Mouse (Mus musculus) forebrain, embryonic 15.5 days (tissue): Measurements from ENCODE around the gene Rpusd1. TPM values are rescaled to one million over a fixed set of nuclear protein-coding genes. Genes with fewer than 3 reads are reported as not detected.

Source experiments
- ATAC-seq: fragments of 200-750 bp; cut with Nextera tagmentation; replicated peaks from 2 replicates; pipeline ENCODE4 v1.8.0; 2017; ENCODE audit warnings: mild to moderate bottlenecking, moderate TSS enrichment, moderate library complexity
- H3K27ac ChIP-seq: fragments of 300-500 bp; sonication (generic); replicated peaks from 2 replicates; pipeline ENCODE4 v1.5.1; 2015; ENCODE audit warnings: mild to moderate bottlenecking, inconsistent platforms
- H3K27me3 ChIP-seq: fragments of 300-500 bp; sonication (generic); 2 replicates; pipeline ENCODE4 v1.6.1; 2015; ENCODE audit warnings: inconsistent platforms
- H3K36me3 ChIP-seq: fragments of 300-500 bp; sonication (generic); 2 replicates; pipeline ENCODE4 v1.6.1; 2015; ENCODE audit warnings: mild to moderate bottlenecking, inconsistent platforms
- H3K4me1 ChIP-seq: fragments of 300-500 bp; sonication (generic); 2 replicates; pipeline ENCODE4 v1.6.1; 2015; ENCODE audit warnings: inconsistent platforms
- H3K4me2 ChIP-seq: fragments of 300-500 bp; sonication (generic); replicated peaks from 2 replicates; pipeline ENCODE4 v1.6.1; 2015; ENCODE audit warnings: mild to moderate bottlenecking, inconsistent platforms
- H3K4me3 ChIP-seq: fragments of 300-500 bp; sonication (generic); 2 replicates; pipeline ENCODE4 v1.5.1; 2015; ENCODE audit warnings: mild to moderate bottlenecking, inconsistent platforms
- H3K9ac ChIP-seq: fragments of 300-500 bp; sonication (generic); replicated peaks from 2 replicates; pipeline ENCODE4 v1.6.1; 2015; ENCODE audit warnings: mild to moderate bottlenecking, inconsistent platforms
- H3K9me3 ChIP-seq: fragments of 300-500 bp; sonication (generic); 2 replicates; pipeline ENCODE4 v1.6.1; 2016; ENCODE audit warnings: inconsistent platforms
- WGBS: fragments of 180-500 bp; shearing (Covaris S2); methylation state at CpG from one replicate; pipeline ENCODE4 v1.1.7; 2015; ENCODE audit warnings: mixed read lengths; 5-methylcytosine and 5-hydroxymethylcytosine counted together
- polyA plus RNA-seq: library from polyadenylated mRNA; unstranded; fragments of >200 nt; fragmentation: Nextera tagmentation; extraction: Ambion mirVana; gene quantifications from 2 replicates; pipeline ENCODE4 v1.2.1, GENCODE M21; 2015

The Rpusd1 gene
- polyA plus RNA-seq, 1 experiment from 2014 or later = 24.2 TPM

- WGBS = 7% methylated on average over 6 of the region's 6 CpGs
- H3K4me1 ChIP-seq = peaks cover 11% of the 10 kb centered on the region
- H3K36me3 ChIP-seq = no peaks in the 10 kb centered on the region
- no peak overlapping the region for H3K9ac ChIP-seq
- no peaks in the 10 kb centered on the region for H3K9me3 ChIP-seq
- no peak overlapping the region for H3K4me2 ChIP-seq
- no peak overlapping the region for H3K4me3 ChIP-seq
- no peak for ATAC-seq
- no peak overlapping the region for H3K27ac ChIP-seq
- H3K27me3 ChIP-seq = peaks cover 35% of the 10 kb centered on the region
These were observed 11.3 kb upstream of the Rpusd1 start for GRCm38 (mm10) chr17:25716130-25716529.

- peak within 1 kb of the TSS; percentile 37 for H3K4me3 ChIP-seq
- peak within 1 kb of the TSS; percentile 33 for H3K9ac ChIP-seq
- no peaks in the 10 kb centered on the region for H3K9me3 ChIP-seq
- H3K27ac ChIP-seq = no peak within 1 kb of the TSS
- no peak for ATAC-seq
- H3K4me2 ChIP-seq = peak within 1 kb of the TSS; percentile 54
- peaks cover 11% of the 10 kb centered on the region for H3K4me1 ChIP-seq
- H3K27me3 ChIP-seq = peaks cover 35% of the 10 kb centered on the region
- H3K36me3 ChIP-seq = no peaks in the 10 kb centered on the region
- 1% methylated on average over 44 of the region's 45 CpGs for WGBS
These were observed 10.5 kb upstream of the Rpusd1 start, which contains the start of gene Gng13 for GRCm38 (mm10) chr17:25716711-25717637. Gene Gng13 (plus strand): TSS chr17:25717171.

GRCm38 (mm10) chr17:25717691-25718090, 9.8 kb upstream of the Rpusd1 start:
- H3K9ac ChIP-seq = peak overlapping the region; percentile 33
- H3K4me3 ChIP-seq = peak overlapping the region; percentile 37
- H3K27ac ChIP-seq = no peak overlapping the region
- peak overlapping the region; percentile 54 for H3K4me2 ChIP-seq
- no peaks in the 10 kb centered on the region for H3K9me3 ChIP-seq
- H3K36me3 ChIP-seq = no peaks in the 10 kb centered on the region
- ATAC-seq = no peak
- peaks cover 11% of the 10 kb centered on the region for H3K4me1 ChIP-seq
- 16% methylated on average over 6 of the region's 6 CpGs for WGBS
- H3K27me3 ChIP-seq = peaks cover 35% of the 10 kb centered on the region

GRCm38 (mm10) chr17:25721476-25721875, 6.0 kb upstream of the Rpusd1 start:
- Histone ChIP-seq H3K4me1 (peaks cover 16% of the 10 kb centered on the region), H3K36me3 (no peaks in the 10 kb centered on the region), H3K27ac (no peak overlapping the region), H3K4me2 (no peak overlapping the region), H3K27me3 (peaks cover 16% of the 10 kb centered on the region), H3K9me3 (no peaks in the 10 kb centered on the region), H3K9ac (no peak overlapping the region), H3K4me3 (no peak overlapping the region)
- 98% methylated on average over 5 of the region's 5 CpGs for WGBS
- no peak for ATAC-seq

GRCm38 (mm10) chr17:25723470-25723869, 4.0 kb upstream of the Rpusd1 start:
- H3K9ac ChIP-seq = no peak overlapping the region
- peaks cover 18% of the 10 kb centered on the region for H3K4me1 ChIP-seq
- H3K9me3 ChIP-seq = no peaks in the 10 kb centered on the region
- no peak for ATAC-seq
- H3K36me3 ChIP-seq = no peaks in the 10 kb centered on the region
- H3K27ac ChIP-seq = no peak overlapping the region
- 94% methylated on average over 19 of the region's 19 CpGs for WGBS
- H3K27me3 ChIP-seq = no peaks in the 10 kb centered on the region
- no peak overlapping the region for H3K4me3 ChIP-seq
- no peak overlapping the region for H3K4me2 ChIP-seq

GRCm38 (mm10) chr17:25723919-25724318, 3.6 kb upstream of the Rpusd1 start:
- Histone ChIP-seq H3K4me1 (peaks cover 23% of the 10 kb centered on the region), H3K27ac (no peak overlapping the region), H3K9ac (no peak overlapping the region), H3K9me3 (no peaks in the 10 kb centered on the region), H3K4me3 (no peak overlapping the region), H3K36me3 (no peaks in the 10 kb centered on the region), H3K4me2 (no peak overlapping the region), H3K27me3 (no peaks in the 10 kb centered on the region)
- ATAC-seq = no peak
- WGBS = 75% methylated on average over 7 of the region's 7 CpGs

- no peaks in the 10 kb centered on the region for H3K36me3 ChIP-seq
- H3K4me1 ChIP-seq = peaks cover 24% of the 10 kb centered on the region
- no peak for ATAC-seq
- no peak overlapping the region for H3K4me2 ChIP-seq
- WGBS = 88% methylated on average over 6 of the region's 6 CpGs
- no peak overlapping the region for H3K9ac ChIP-seq
- H3K4me3 ChIP-seq = no peak overlapping the region
- H3K27me3 ChIP-seq = no peaks in the 10 kb centered on the region
- H3K9me3 ChIP-seq = no peaks in the 10 kb centered on the region
- H3K27ac ChIP-seq = no peak overlapping the region
These were observed 2.2 kb upstream of the Rpusd1 start for GRCm38 (mm10) chr17:25725264-25725663.

GRCm38 (mm10) chr17:25728009-25728270, 470 bp downstream of the Rpusd1 start:
- Histone ChIP-seq H3K9ac (peak overlapping the region; percentile 58), H3K36me3 (no peaks in the 10 kb centered on the region), H3K27me3 (no peaks in the 10 kb centered on the region), H3K4me3 (peak overlapping the region; percentile 51), H3K9me3 (no peaks in the 10 kb centered on the region), H3K4me2 (peak overlapping the region; percentile 65), H3K27ac (no peak overlapping the region), H3K4me1 (peaks cover 24% of the 10 kb centered on the region)
- 20% methylated on average over 4 of the region's 4 CpGs for WGBS
- ATAC-seq = peak; percentile 12; the same call in 1 of the 2 replicates

GRCm38 (mm10) chr17:25732082-25732481, 4.6 kb downstream of the Rpusd1 start:
- Histone ChIP-seq H3K4me3 (no peak overlapping the region), H3K27ac (no peak overlapping the region)
- 14% methylated on average over 2 of the region's 2 CpGs for WGBS

GRCm38 (mm10) chr17:25735246-25735645, 7.8 kb downstream of the Rpusd1 start:
- no peak for ATAC-seq
- H3K27me3 ChIP-seq = no peaks in the 10 kb centered on the region
- H3K9ac ChIP-seq = no peak overlapping the region
- no peaks in the 10 kb centered on the region for H3K9me3 ChIP-seq
- 88% methylated on average over 5 of the region's 5 CpGs for WGBS
- H3K4me2 ChIP-seq = no peak overlapping the region
- no peaks in the 10 kb centered on the region for H3K36me3 ChIP-seq
- no peak overlapping the region for H3K4me3 ChIP-seq
- H3K27ac ChIP-seq = no peak overlapping the region
- no peaks in the 10 kb centered on the region for H3K4me1 ChIP-seq

More at GRCm38 (mm10) chr17:25732082-25732481, 4.6 kb downstream of the Rpusd1 start:
- no peak for ATAC-seq
- Histone ChIP-seq H3K4me1 (peaks cover 12% of the 10 kb centered on the region), H3K27me3 (no peaks in the 10 kb centered on the region), H3K4me2 (no peak overlapping the region), H3K36me3 (no peaks in the 10 kb centered on the region), H3K9me3 (no peaks in the 10 kb centered on the region), H3K9ac (no peak overlapping the region)

- H3K4me3 ChIP-seq = no peak within 1 kb of the TSS
- 84% methylated on average over 3 of the region's 3 CpGs for WGBS
- no peaks in the 10 kb centered on the region for H3K27me3 ChIP-seq
- no peak within 1 kb of the TSS for H3K27ac ChIP-seq
- no peak within 1 kb of the TSS for H3K9ac ChIP-seq
- H3K4me2 ChIP-seq = no peak within 1 kb of the TSS
- H3K9me3 ChIP-seq = no peaks in the 10 kb centered on the region
- ATAC-seq = no peak
- H3K36me3 ChIP-seq = no peaks in the 10 kb centered on the region
- H3K4me1 ChIP-seq = no peaks in the 10 kb centered on the region
These were observed 8.3 kb downstream of the Rpusd1 start, which contains the start of gene Mslnl for GRCm38 (mm10) chr17:25735745-25736144. Gene Mslnl (plus strand): TSS chr17:25736042.

GRCm38 (mm10) chr17:25738861-25739260, 11.4 kb downstream of the Rpusd1 start:
- H3K4me2 ChIP-seq = no peak overlapping the region
- no peak overlapping the region for H3K9ac ChIP-seq
- WGBS = 80% methylated on average over 7 of the region's 7 CpGs
- H3K27ac ChIP-seq = no peak overlapping the region
- H3K9me3 ChIP-seq = no peaks in the 10 kb centered on the region
- H3K4me3 ChIP-seq = no peak overlapping the region
- no peaks in the 10 kb centered on the region for H3K4me1 ChIP-seq
- ATAC-seq = no peak
- H3K36me3 ChIP-seq = no peaks in the 10 kb centered on the region
- no peaks in the 10 kb centered on the region for H3K27me3 ChIP-seq
